ENCODE assay signal across 24 mouse cellular contexts in genomic region chr6:108379041-108379440, GRCm38 (mm10).
DNase-seq lines count a peak whose midpoint lies in the region; ATAC-seq and TF ChIP-seq lines count a peak whose summit lies in the region.
"Had no signal": no experiment of that assay in that cellular context is flagged by ENCODE, and none has a peak within 500 bp of the region (broad histone marks: within the 10 kb centered on the region; RNA-seq: fewer than 3 reads in every experiment).

No protein-coding gene starts in this region.

- DNase-seq in heart, adult 8-10 months (ENCODE audit: low spot score) = no peak
- peak; percentile 18 for DNase-seq in lung, embryonic 14.5 days
- DNase-seq in lung, postnatal 14 days = no peak
- peak; percentile 86 for DNase-seq in fibroblast of lung, adult 2 months (ENCODE audit: low read depth)
- no peak for DNase-seq in Muller cell, postnatal 12 days (ENCODE audit: inconsistent ontology term)
- DNase-seq: adrenal gland, postnatal 10 days; cerebellum, adult 2 months; cerebellum, postnatal 25 days; embryo, embryonic 11 days; kidney, adult 8-10 months; layer of hippocampus, postnatal 36 days; liver, postnatal 0 days; thymus, adult 2 months had no signal

- H3K36me3 ChIP-seq in heart, embryonic 15.5 days = peaks cover 50% of the 10 kb centered on the region
- peaks cover 40% of the 10 kb centered on the region for H3K36me3 ChIP-seq in lung, embryonic 14.5 days (ENCODE audit: insufficient read depth)
- H3K36me3 ChIP-seq in intestine, embryonic 15.5 days = peaks cover 8% of the 10 kb centered on the region; the same call in 1 of the 2 replicates

- no peak overlapping the region for H3K9ac ChIP-seq in heart, embryonic 15.5 days
- no peak overlapping the region for H3K9ac ChIP-seq in lung, embryonic 14.5 days
- H3K9ac ChIP-seq in intestine, embryonic 15.5 days = no peak overlapping the region
- H3K9ac ChIP-seq: embryonic facial prominence, embryonic 13.5 days; forebrain, embryonic 13.5 days; hindbrain, embryonic 14.5 days; limb, embryonic 12.5 days; liver, postnatal 0 days; midbrain, embryonic 13.5 days had no signal

- H3K27ac ChIP-seq in heart, embryonic 15.5 days = peak overlapping the region; percentile 62
- H3K27ac ChIP-seq in lung, embryonic 14.5 days (ENCODE audit: low read depth) = no peak overlapping the region
- no peak overlapping the region for H3K27ac ChIP-seq in intestine, embryonic 15.5 days
- H3K27ac ChIP-seq: embryonic facial prominence, embryonic 13.5 days; forebrain, embryonic 13.5 days; hindbrain, embryonic 14.5 days; limb, embryonic 12.5 days; midbrain, embryonic 13.5 days had no signal

- H3K4me3 ChIP-seq in heart, embryonic 15.5 days = no peak overlapping the region
- H3K4me3 ChIP-seq in lung, embryonic 14.5 days (ENCODE audit: low read depth, low read length) = no peak overlapping the region
- no peak overlapping the region for H3K4me3 ChIP-seq in intestine, embryonic 15.5 days (replicated peaks)
- H3K4me3 ChIP-seq: embryonic facial prominence, embryonic 13.5 days; erythroblast, embryonic 14.5 days; forebrain, embryonic 13.5 days; limb, embryonic 12.5 days; megakaryocyte, embryonic 14.5 days; midbrain, embryonic 13.5 days had no signal

- no peaks in the 10 kb centered on the region for H3K4me1 ChIP-seq in heart, embryonic 15.5 days (replicated peaks)
- no peaks in the 10 kb centered on the region for H3K4me1 ChIP-seq in lung, embryonic 14.5 days (ENCODE audit: insufficient read depth)
- H3K4me1 ChIP-seq in intestine, embryonic 15.5 days (replicated peaks) = no peaks in the 10 kb centered on the region
- H3K4me1 ChIP-seq: embryonic facial prominence, embryonic 13.5 days; forebrain, embryonic 13.5 days; limb, embryonic 12.5 days; midbrain, embryonic 13.5 days had no signal

- no peak overlapping the region for H3K4me2 ChIP-seq in heart, embryonic 15.5 days
- no peak overlapping the region for H3K4me2 ChIP-seq in lung, embryonic 14.5 days
- H3K4me2 ChIP-seq in intestine, embryonic 15.5 days (replicated peaks) = no peak overlapping the region
- H3K4me2 ChIP-seq: embryonic facial prominence, embryonic 13.5 days; forebrain, embryonic 13.5 days; hindbrain, embryonic 14.5 days; limb, embryonic 12.5 days; liver, embryonic 11.5 days; midbrain, embryonic 13.5 days had no signal

- H3K9me3 ChIP-seq in heart, embryonic 15.5 days (replicated peaks) = no peaks in the 10 kb centered on the region
- no peaks in the 10 kb centered on the region for H3K9me3 ChIP-seq in lung, embryonic 14.5 days (ENCODE audit: low read depth, low read length)
- H3K9me3 ChIP-seq in intestine, embryonic 15.5 days = no peaks in the 10 kb centered on the region
- H3K9me3 ChIP-seq: embryonic facial prominence, embryonic 13.5 days; forebrain, embryonic 13.5 days; limb, embryonic 12.5 days; midbrain, embryonic 13.5 days had no signal

- TF ChIP-seq CTCF in lung, embryonic 14.5 days (IDR thresholded peaks at IDR 0.05; ENCODE audit: low read depth) = no peak

- 70% methylated on average over 3 of the region's 3 CpGs for WGBS in heart, embryonic 15.5 days
- WGBS in lung, embryonic 14.5 days = 52% methylated on average over 3 of the region's 3 CpGs
- 61% methylated on average over 3 of the region's 3 CpGs for WGBS in intestine, embryonic 15.5 days

- no peak for ATAC-seq in heart, embryonic 15.5 days (replicated peaks; ENCODE audit: insufficient number of reproducible peaks, insufficient read depth, low FRiP score, low read depth)
- ATAC-seq in lung, embryonic 14.5 days (ENCODE audit: insufficient read depth) = no peak; the same call in 1 of the 2 replicates
- ATAC-seq in intestine, embryonic 15.5 days = no peak
- ATAC-seq: forebrain, embryonic 13.5 days; inflammation-experienced regulatory T-cells, adult 6 months; liver, postnatal 0 days; midbrain, embryonic 13.5 days had no signal

- no peaks in the 10 kb centered on the region for H3K27me3 ChIP-seq in heart, embryonic 15.5 days
- H3K27me3 ChIP-seq in lung, embryonic 14.5 days (ENCODE audit: insufficient read depth, low read length) = no peaks in the 10 kb centered on the region
- no peaks in the 10 kb centered on the region for H3K27me3 ChIP-seq in intestine, embryonic 15.5 days (replicated peaks)
- H3K27me3 ChIP-seq: embryonic facial prominence, embryonic 13.5 days; forebrain, embryonic 13.5 days; limb, embryonic 12.5 days; megakaryocyte, embryonic 14.5 days; midbrain, embryonic 13.5 days had no signal

Comparison
In these comparisons a context has a peak if more than half of its experiments do, and no peak if none do; other contexts are left out.
1. DNase-seq: peak in lung, embryonic 14.5 days (single experiment) and fibroblast of lung, adult 2 months (single experiment); none in heart, adult 8-10 months (single experiment), lung, postnatal 14 days (single experiment) and Muller cell, postnatal 12 days (single experiment).